Mouse (Mus musculus) midbrain, postnatal 0 days (tissue): ENCODE results near the gene Jph2. TPM values are rescaled to one million over a fixed set of nuclear protein-coding genes. Genes with fewer than 3 reads are reported as not detected.
A peak's percentile ranks its signal among the peaks of the same experiment; 100 is the strongest.

Source experiments
- ATAC-seq: fragments of 200-750 bp; cut with Nextera tagmentation; 2 replicates; pipeline ENCODE4 v1.8.0; 2017; ENCODE audit warnings: moderate number of reproducible peaks, mild to moderate bottlenecking, moderate TSS enrichment, moderate library complexity; ENCODE audit not compliant: low FRiP score
- DNase-seq: peaks from one replicate; pipeline ENCODE4 v3.0.0-alpha.2; 2015; ENCODE audit warnings: low spot score
- H3K27ac ChIP-seq: fragments of 300-500 bp; sonication (generic); 2 replicates; pipeline ENCODE4 v1.5.1; 2014; ENCODE audit warnings: low read depth, mild to moderate bottlenecking, low read length, mixed read lengths
- H3K27me3 ChIP-seq: fragments of 300-500 bp; sonication (generic); 2 replicates; pipeline ENCODE4 v1.6.1; 2014; ENCODE audit warnings: low read length, control low read depth, mixed read lengths; ENCODE audit not compliant: insufficient read depth
- H3K36me3 ChIP-seq: fragments of 300-500 bp; sonication (generic); 2 replicates; pipeline ENCODE4 v1.6.1; 2014; ENCODE audit warnings: low read length, control low read depth, mixed read lengths; ENCODE audit not compliant: insufficient read depth
- H3K4me1 ChIP-seq: fragments of 300-500 bp; sonication (generic); 2 replicates; pipeline ENCODE4 v1.6.1; 2014; ENCODE audit warnings: mild to moderate bottlenecking, control low read depth, antibody characterized with exemption, low read length, mixed read lengths; ENCODE audit not compliant: insufficient read depth
- H3K4me2 ChIP-seq: fragments of 300-500 bp; sonication (generic); 2 replicates; pipeline ENCODE4 v1.6.1; 2014; ENCODE audit warnings: low read depth, mild to moderate bottlenecking, low read length, mixed read lengths; ENCODE audit not compliant: poor library complexity, severe bottlenecking
- H3K4me3 ChIP-seq: fragments of 300-500 bp; sonication (generic); 2 replicates; pipeline ENCODE4 v1.5.1; 2014; ENCODE audit warnings: low read depth, mild to moderate bottlenecking, low read length, moderate library complexity
- H3K9ac ChIP-seq: fragments of 300-500 bp; sonication (generic); replicated peaks from 2 replicates; pipeline ENCODE4 v1.6.1; 2014; ENCODE audit warnings: mild to moderate bottlenecking, low read length, moderate library complexity, mixed read lengths; ENCODE audit not compliant: poor library complexity, severe bottlenecking
- H3K9me3 ChIP-seq: fragments of 300-500 bp; sonication (generic); 2 replicates; pipeline ENCODE4 v1.6.1; 2016; ENCODE audit warnings: low read length, control low read depth
- CTCF ChIP-seq: IDR thresholded peaks from 2 replicates; pipeline ENCODE4 v1.5.1; 2016; ENCODE audit warnings: antibody characterized with exemption, mild to moderate bottlenecking
- WGBS: fragments of 180-500 bp; shearing (Covaris S2); extraction: QIAGEN DNeasy Blood & Tissue Kit; methylation state at CpG from one replicate; pipeline ENCODE4 v1.1.7; 2014; 5-methylcytosine and 5-hydroxymethylcytosine counted together
- polyA plus RNA-seq: library from polyadenylated mRNA; unstranded; fragments of >200 nt; fragmentation: Nextera tagmentation; extraction: Ambion mirVana; gene quantifications from 2 replicates; pipeline ENCODE4 v1.2.1, GENCODE M21; 2015
- total RNA-seq: library from RNA; depleted of rRNA; stranded (reverse); fragments of >200 nt; gene quantifications from 2 replicates; pipeline ENCODE4 v1.2.3, GENCODE M21; 2014

Gene Jph2
- total and polyA plus RNA-seq, 2 experiments from 2014 or later: 1.5 to 3.5 TPM

DNA sequence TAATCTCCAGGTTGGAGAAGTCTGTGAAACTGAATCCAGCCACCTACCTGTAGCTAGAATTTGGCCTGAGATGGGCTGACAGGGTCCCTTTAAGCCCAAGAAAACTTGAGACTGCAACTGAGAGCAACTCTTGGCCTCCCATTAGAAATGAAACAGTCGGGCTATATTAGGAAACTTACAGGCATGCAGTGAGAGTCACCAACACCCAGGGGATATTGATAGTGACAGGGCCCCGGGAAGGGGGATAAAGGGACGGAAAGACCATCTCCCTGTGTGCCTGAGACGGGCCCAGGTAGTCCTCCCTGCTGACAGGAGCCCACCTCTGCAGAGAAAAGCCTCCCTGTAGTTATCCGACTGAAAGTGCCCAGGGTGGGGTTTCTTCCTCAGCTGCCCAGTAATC is 18.4 kb downstream of the Jph2 start:
- no peaks in the 10 kb centered on the region for H3K4me1 ChIP-seq
- peaks cover 22% of the 10 kb centered on the region for H3K27me3 ChIP-seq
- no peak overlapping the region for H3K4me2 ChIP-seq
- no peak for DNase-seq
- WGBS: 88% methylated on average over 5 of the region's 5 CpGs
- no peaks in the 10 kb centered on the region for H3K36me3 ChIP-seq
- no peaks in the 10 kb centered on the region for H3K9me3 ChIP-seq
- H3K27ac ChIP-seq: no peak overlapping the region
- no peak for TF ChIP-seq CTCF
- no peak for ATAC-seq
- H3K4me3 ChIP-seq: no peak overlapping the region
- H3K9ac ChIP-seq: no peak overlapping the region

GRCm38 (mm10) chr2:163376082-163376481 is 21.7 kb downstream of the Jph2 start:
- Histone ChIP-seq H3K4me1 (no peaks in the 10 kb centered on the region), H3K9me3 (no peaks in the 10 kb centered on the region), H3K9ac (no peak overlapping the region), H3K36me3 (no peaks in the 10 kb centered on the region), H3K4me3 (no peak overlapping the region), H3K27me3 (peaks cover 22% of the 10 kb centered on the region), H3K4me2 (peak overlapping the region; percentile 29; the same call in 1 of the 2 replicates), H3K27ac (no peak overlapping the region)
- DNase-seq: no peak
- ATAC-seq: no peak
- WGBS: 54% methylated on average over 33 of the region's 33 CpGs
- no peak for TF ChIP-seq CTCF

DNA sequence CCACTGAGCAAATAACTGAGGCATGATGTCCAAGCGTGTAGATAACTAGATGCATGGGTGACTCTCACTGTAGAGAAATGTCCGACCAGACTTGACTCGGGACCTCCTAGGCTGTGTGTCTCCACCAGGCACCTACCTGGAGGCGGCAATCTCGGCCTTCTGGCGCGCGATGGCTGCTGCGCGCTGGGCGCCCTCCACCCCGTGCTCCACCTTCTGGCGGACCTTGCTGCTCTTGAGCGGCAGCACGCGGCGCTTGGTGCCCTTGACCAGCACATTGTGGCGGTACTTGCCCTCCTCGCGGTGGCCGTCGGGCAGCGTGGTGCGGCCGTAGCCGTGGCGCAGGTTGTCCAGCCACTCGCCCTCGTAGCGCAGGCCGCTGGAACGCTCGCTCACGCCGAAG is 22.3 kb downstream of the Jph2 start:
- H3K27me3 ChIP-seq: peaks cover 22% of the 10 kb centered on the region
- no peak overlapping the region for H3K9ac ChIP-seq
- H3K36me3 ChIP-seq: no peaks in the 10 kb centered on the region
- no peak for TF ChIP-seq CTCF
- H3K4me3 ChIP-seq: no peak overlapping the region
- H3K27ac ChIP-seq: no peak overlapping the region
- ATAC-seq (no peak), DNase-seq (no peak)
- 0 out of 2 replicates have a peak overlapping the region, but pooled peaks have one; percentile 29 for H3K4me2 ChIP-seq
- H3K9me3 ChIP-seq: no peaks in the 10 kb centered on the region
- H3K4me1 ChIP-seq: no peaks in the 10 kb centered on the region
- whole genome bisulfite sequencing: 43% methylated on average over 35 of the region's 35 CpGs

- no peak for ATAC-seq
- Histone ChIP-seq H3K27ac (no peak overlapping the region), H3K36me3 (no peaks in the 10 kb centered on the region), H3K9me3 (no peaks in the 10 kb centered on the region), H3K4me3 (no peak overlapping the region), H3K4me2 (no peak overlapping the region), H3K4me1 (no peaks in the 10 kb centered on the region), H3K27me3 (peaks cover 22% of the 10 kb centered on the region), H3K9ac (no peak overlapping the region)
- no peak for TF ChIP-seq CTCF
- WGBS: 88% methylated on average over 1 of the region's 1 CpGs
- DNase-seq: no peak
Observed at GRCm38 (mm10) chr2:163372627-163373026, 25.2 kb downstream of the Jph2 start.

DNA sequence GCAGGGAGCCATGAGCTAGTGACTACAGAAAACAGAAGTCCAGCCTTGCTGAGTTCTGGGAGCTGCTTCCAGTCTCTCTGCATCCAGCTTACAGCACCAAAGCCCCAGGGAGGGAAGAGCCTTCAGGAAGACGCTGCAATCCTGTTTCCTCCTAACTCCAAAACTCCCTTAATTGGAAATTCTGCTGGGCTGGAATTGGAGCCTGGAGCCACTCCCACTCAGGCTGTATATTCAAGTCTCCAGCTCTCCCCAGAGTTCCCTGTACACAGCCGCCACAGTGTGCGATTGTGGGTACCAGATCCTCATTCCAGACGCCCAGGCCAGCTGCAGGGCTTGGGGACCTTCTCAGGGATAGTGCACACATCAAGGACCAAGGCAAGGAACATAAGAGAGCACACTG is 27.6 kb downstream of the Jph2 start:
- Histone ChIP-seq H3K27ac (no peak overlapping the region), H3K4me3 (no peak overlapping the region), H3K36me3 (no peaks in the 10 kb centered on the region), H3K9ac (no peak overlapping the region), H3K27me3 (peaks cover 7% of the 10 kb centered on the region; the same call in 1 of the 2 replicates), H3K9me3 (no peaks in the 10 kb centered on the region), H3K4me2 (no peak overlapping the region), H3K4me1 (no peaks in the 10 kb centered on the region)
- WGBS: 53% methylated on average over 4 of the region's 4 CpGs
- ATAC-seq: no peak
- TF ChIP-seq CTCF: no peak
- DNase-seq: no peak

DNA sequence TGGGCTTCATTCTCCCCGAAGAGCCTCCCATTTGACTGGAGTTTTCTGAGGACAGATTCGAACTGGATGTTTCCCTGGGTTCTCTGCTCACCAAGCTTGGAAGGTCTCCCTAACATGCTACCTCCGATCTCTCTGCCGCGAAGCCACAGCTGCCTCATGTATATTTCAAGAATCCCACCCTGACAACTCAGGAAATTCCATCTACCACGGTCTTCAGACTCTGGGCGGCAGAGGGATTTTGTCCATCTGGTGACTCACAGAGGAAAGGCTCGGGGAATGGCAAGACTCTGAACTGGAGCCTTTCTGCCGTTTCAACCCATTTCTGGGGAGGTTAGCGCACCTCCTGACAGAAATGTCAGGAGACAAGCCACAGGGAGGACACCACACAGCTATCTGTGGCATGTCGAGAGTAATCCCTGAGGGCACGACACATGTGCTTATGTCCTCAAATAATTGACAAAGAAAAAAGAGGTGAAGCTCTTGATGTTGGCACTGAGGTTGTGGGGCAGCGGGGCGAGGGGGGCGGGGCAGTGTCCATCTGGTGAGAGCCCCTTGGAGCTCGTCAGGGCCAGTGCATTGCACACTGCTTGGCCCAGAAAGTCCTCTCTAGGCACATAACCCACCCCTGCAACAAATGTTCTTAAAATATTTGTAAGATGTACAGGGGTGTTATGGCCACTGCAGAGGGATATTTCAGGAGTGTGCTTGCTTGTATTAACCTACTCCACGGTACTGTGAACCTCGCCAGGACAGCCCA is 32.8 kb downstream of the Jph2 start:
- H3K9me3 ChIP-seq: no peaks in the 10 kb centered on the region
- H3K9ac ChIP-seq: no peak overlapping the region
- no peak for TF ChIP-seq CTCF
- no peaks in the 10 kb centered on the region for H3K4me1 ChIP-seq
- no peak overlapping the region for H3K4me3 ChIP-seq
- 69% methylated on average over 18 of the region's 18 CpGs for WGBS
- no peak overlapping the region for H3K4me2 ChIP-seq
- ATAC-seq: no peak
- no peak for DNase-seq
- H3K27ac ChIP-seq: no peak overlapping the region
- H3K27me3 ChIP-seq: no peaks in the 10 kb centered on the region
- H3K36me3 ChIP-seq: no peaks in the 10 kb centered on the region
